Mouse (Mus musculus): Measurements from ENCODE around the gene Endod1.

DNA sequence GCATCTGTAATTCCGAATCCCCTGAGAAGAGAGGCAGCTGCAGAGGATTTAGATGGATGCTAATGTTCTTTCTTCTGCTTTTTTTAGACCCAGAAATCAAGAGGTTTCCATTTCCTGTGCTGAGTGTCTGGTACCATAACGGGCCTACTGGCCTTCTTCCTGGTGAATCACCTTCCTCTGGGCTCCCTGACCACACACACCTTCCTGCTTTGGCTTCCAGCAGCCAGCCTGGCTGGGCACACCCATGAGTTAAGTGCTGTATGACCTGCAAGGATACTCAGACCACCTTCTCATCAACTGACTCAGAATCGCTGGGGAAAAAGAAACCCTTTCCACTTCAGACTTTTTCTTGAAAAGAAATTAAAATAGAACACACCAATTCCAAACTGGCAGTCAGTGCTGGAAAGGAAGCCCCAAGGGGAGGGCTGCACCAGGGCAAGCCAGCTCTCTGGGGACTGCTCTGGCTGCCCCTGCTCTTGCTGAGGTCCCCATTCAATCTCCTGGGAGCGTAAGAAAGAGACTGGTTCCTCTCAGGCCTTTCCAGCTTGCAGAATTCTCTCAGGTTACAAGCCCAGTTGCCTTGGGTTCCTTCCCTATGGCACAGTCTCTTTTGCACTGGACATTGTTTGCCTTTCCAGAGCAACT is 15.7 kb downstream of the Endod1 start:
- TF ChIP-seq CTCF (IDR thresholded peaks at IDR 0.05; ENCODE audit: low read depth) (no peak), EP300 (optimal IDR thresholded peaks at IDR 0.05) (no peak)

Measured in stomach, postnatal 0 days (tissue).